Mouse (Mus musculus) CH12.LX (cell line): Measurements from ENCODE around the gene Bnc2.

ENCODE experiments used
- CTCF ChIP-seq, 2 experiments: IDR thresholded peaks in 1 of 2; conservative IDR thresholded peaks in 1 of 2; 2 replicates each; pipeline ENCODE4 v1.5.1; 2011 to 2012; ENCODE audit warnings: low read depth in 2 of 2, low read length in 2 of 2, improper control_type of control experiment in 1 of 2, inconsistent platforms in 1 of 2, mild to moderate bottlenecking in 1 of 2, moderate library complexity in 1 of 2
- HCFC1 ChIP-seq: IDR thresholded peaks from 2 replicates; pipeline ENCODE4 v1.6.1; 2012; ENCODE audit warnings: low read depth, mild to moderate bottlenecking, inconsistent platforms, low read length, improper control_type of control experiment
- IRF4 ChIP-seq: IDR thresholded peaks from 2 replicates; pipeline ENCODE4 v1.6.1; 2014; ENCODE audit warnings: low read depth, mild to moderate bottlenecking, inconsistent platforms, low read length, improper control_type of control experiment
- MAX ChIP-seq: IDR thresholded peaks from 2 replicates; pipeline ENCODE4 v1.6.1; 2011; ENCODE audit warnings: low read length, improper control_type of control experiment
- MXI1 ChIP-seq: IDR thresholded peaks from 2 replicates; pipeline ENCODE4 v1.6.1; 2011; ENCODE audit warnings: mild to moderate bottlenecking, low read depth, low read length, improper control_type of control experiment
- NELFE ChIP-seq: IDR thresholded peaks from 2 replicates; pipeline ENCODE4 v1.6.1; 2011; ENCODE audit warnings: low read depth, low read length, improper control_type of control experiment
- POLR2A ChIP-seq: IDR thresholded peaks from 2 replicates; pipeline ENCODE4 v1.6.1; 2011; ENCODE audit warnings: low read depth, mild to moderate bottlenecking, improper control_type of control experiment, low read length
- POLR2AphosphoS2 ChIP-seq: IDR thresholded peaks from 2 replicates; pipeline ENCODE4 v1.6.1; 2011; ENCODE audit warnings: low read depth, low read length, improper control_type of control experiment
- SMC3 ChIP-seq: IDR thresholded peaks from 2 replicates; pipeline ENCODE4 v1.6.1; 2011; ENCODE audit warnings: low read depth, low read length, improper control_type of control experiment
- USF1 ChIP-seq: IDR thresholded peaks from 2 replicates; pipeline ENCODE4 v1.6.1; 2014; ENCODE audit warnings: low read depth, mild to moderate bottlenecking, inconsistent platforms, low read length, improper control_type of control experiment
- ZC3H11A ChIP-seq: IDR thresholded peaks from 2 replicates; pipeline ENCODE4 v1.6.1; 2012; ENCODE audit warnings: low read depth, mild to moderate bottlenecking, inconsistent platforms, low read length, improper control_type of control experiment

DNA sequence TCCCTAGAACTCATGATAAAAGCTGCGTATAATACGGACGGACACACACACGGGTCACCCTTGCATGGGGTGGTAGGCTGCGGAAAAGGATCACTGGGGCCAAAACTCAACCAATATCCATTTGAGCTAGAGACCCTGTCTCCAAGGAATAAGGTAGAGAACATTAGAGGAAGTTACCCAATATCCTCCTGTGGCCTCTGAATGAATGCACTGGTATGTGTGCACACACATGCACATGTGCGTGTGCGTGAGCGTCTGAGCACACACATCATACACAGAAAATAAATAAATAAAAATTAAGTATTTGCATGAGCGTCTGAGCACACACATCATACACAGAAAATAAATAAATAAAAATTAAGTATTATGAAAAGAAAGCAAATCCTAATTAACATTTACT, 241.8 kb downstream of the Bnc2 start:
- TF ChIP-seq SMC3 (no peak), POLR2A (no peak), HCFC1 (no peak), MXI1 (no peak), CTCF (conservative IDR thresholded peaks at IDR 0.05 in 1 of 2, IDR thresholded peaks at IDR 0.05 in 1 of 2; ENCODE audit: low read depth in 2 of 2, low read length in 2 of 2) (no peak), POLR2AphosphoS2 (no peak), USF1 (no peak), MAX (no peak), IRF4 (no peak), NELFE (no peak), ZC3H11A (no peak)
